Mouse (Mus musculus): ENCODE data around the gene Scaper. TPM values are rescaled to one million over a fixed set of nuclear protein-coding genes. Genes with fewer than 3 reads are reported as not detected.
A peak's percentile ranks its signal among the peaks of the same experiment; 100 is the strongest.

Gene Scaper
- polyA plus RNA-seq, 1 experiment from 2014 or later: 12.0 TPM

GRCm38 (mm10) chr9:55540391-55540770 lies 397.5 kb downstream of the Scaper start:
- ChIA-PET POLR2A (no interaction called here), CTCF (interaction anchor here (0.9 kb wide), 1 partner anchor 11 kb away, joined by 3 read pairs; no protein-coding TSS in a partner anchor)
- DNase-seq (ENCODE audit: low read depth, low spot score) (no peak), ATAC-seq (no peak)
- H3K27me3 ChIP-seq: no peaks in the 10 kb centered on the region
- in situ Hi-C loops (cut with MboI; ENCODE audit: low pct_unique_long_range_greater_than_20kb): no loop called here
- TF ChIP-seq CTCF (IDR thresholded peaks at IDR 0.05): no peak

DNA sequence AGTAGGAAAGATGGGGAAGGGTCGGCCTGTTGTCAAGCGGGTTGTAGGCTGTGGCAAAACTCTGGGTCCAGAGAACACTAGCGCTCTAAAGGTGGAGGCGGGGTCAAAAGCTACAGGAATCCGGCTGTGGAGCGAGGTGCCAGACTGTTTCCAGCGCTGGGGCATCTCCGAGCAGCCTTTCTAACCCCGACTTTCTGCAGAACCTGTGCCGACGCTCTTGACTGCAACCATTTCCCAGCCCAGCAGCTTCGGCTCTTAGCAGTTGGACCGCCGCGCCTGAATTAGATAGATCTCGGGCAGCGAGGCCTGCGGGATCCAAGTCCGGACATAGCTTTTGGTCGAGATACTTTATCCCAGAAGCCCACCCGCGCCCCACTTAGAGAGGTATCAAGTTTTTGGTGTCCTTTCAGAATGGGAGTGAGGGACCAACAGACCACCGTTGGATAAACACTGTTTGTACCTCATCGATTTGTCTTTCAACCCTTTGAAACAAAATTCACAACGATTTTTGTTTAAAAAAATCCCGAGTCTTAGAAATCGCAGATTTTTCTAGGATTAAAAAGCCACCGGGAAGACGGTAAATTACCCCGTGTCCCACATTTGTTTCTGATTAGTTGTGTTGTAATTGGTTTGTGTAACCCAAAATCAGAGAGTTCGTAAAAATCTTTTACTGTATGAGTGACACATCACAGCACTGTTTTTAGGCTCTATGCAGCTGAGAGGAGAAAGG lies 398.1 kb downstream of the Scaper start:
- H3K27me3 ChIP-seq: no peaks in the 10 kb centered on the region
- in situ Hi-C loops (cut with MboI; ENCODE audit: low pct_unique_long_range_greater_than_20kb): no loop called here
- ChIA-PET CTCF (no interaction called here), POLR2A (no interaction called here)
- ATAC-seq (no peak), DNase-seq (ENCODE audit: low read depth, low spot score) (no peak)
- no peak for TF ChIP-seq CTCF (IDR thresholded peaks at IDR 0.05)

DNA sequence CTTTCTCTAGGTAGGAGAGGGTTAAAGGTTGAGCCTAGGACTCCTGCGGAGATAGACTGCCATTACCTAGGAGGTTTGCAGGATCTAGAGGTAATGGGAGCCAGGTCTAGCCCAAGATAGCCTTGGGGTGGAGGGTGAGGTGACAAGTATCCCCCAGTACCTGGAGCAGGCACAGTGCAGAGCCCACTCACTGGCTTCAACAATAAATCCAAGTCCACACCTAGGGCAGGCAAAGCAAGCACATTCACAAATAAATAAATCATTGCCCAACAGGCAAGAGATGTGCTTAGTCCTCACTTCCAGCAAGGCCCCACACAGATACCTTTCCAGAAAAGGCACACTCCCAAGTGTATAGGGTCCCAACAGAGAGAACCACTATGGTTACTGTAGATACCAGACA lies 398.9 kb downstream of the Scaper start:
- ChIA-PET POLR2A (no interaction called here), CTCF (no interaction called here)
- no peak for DNase-seq (ENCODE audit: low read depth, low spot score)
- TF ChIP-seq CTCF (IDR thresholded peaks at IDR 0.05): no peak
- H3K27me3 ChIP-seq: no peaks in the 10 kb centered on the region
- no peak for ATAC-seq
- in situ Hi-C loops (cut with MboI; ENCODE audit: low pct_unique_long_range_greater_than_20kb): no loop called here

DNA sequence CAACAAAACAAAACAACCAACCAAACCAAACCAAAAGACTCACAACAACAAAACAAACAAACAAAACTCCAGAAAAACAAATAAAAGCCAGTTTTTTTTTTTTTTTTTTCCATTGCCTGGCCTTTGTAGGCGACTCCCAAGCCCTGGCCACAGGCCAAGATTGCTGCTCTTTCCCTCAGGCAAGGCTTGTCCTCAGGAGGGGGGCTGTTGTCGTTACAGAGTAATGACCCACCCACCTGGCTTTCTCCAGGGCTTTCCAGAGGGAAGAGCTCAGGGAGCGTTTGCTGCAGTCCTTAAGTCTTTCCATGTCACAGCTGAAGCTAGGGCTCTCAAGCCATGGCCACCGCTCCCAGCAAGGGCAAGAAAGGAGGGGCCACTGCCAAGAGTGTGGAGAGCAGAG lies 399.5 kb downstream of the Scaper start, which contains the start of gene Isl2:
Isl2 (plus strand) TSS at position 296 of the 400 bp plus-strand sequence.
- TF ChIP-seq CTCF (IDR thresholded peaks at IDR 0.05): no peak
- CTCF ChIA-PET: no interaction called here
- ATAC-seq: no peak
- DNase-seq (ENCODE audit: low read depth, low spot score): no peak
- in situ Hi-C loops (cut with MboI; ENCODE audit: low pct_unique_long_range_greater_than_20kb): no loop called here
- POLR2A ChIA-PET: no interaction called here
- no peaks in the 10 kb centered on the region for H3K27me3 ChIP-seq

DNA sequence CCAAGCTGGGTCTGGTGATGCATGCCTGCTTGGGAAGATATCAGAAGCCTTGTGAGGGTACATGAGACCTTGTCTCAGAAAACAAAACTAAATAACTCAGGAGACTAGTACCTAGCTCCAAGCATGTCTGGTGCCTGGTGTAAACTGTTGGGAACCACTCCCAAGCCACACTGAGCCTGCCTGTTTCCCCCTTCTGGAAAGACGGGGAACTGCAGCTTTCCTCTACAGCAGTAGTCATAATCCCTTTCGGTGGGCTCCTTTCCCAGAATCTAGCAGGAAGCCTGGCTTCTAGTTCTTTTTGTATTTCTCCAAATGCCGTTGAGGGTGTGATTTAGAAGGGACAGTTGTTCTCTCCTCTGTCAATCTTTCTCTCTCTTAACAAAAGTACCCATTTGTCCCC lies 402.0 kb downstream of the Scaper start:
- no peak for DNase-seq (ENCODE audit: low read depth, low spot score)
- ChIA-PET CTCF (interaction anchor here (1.1 to 2.7 kb wide), 8 partner anchors 9 to 106 kb away, joined by 3 to 8 read pairs (median 4); no protein-coding TSS in a partner anchor), POLR2A (no interaction called here)
- in situ Hi-C loops (cut with MboI; ENCODE audit: low pct_unique_long_range_greater_than_20kb): no loop called here
- no peak for TF ChIP-seq CTCF (IDR thresholded peaks at IDR 0.05)
- ATAC-seq: no peak
- no peaks in the 10 kb centered on the region for H3K27me3 ChIP-seq

GRCm38 (mm10) chr9:55525716-55526115 lies 412.2 kb downstream of the Scaper start:
- in situ Hi-C loops (cut with MboI; ENCODE audit: low pct_unique_long_range_greater_than_20kb): loop anchor here (5.0 kb wide), 1 partner anchor 93 kb away; no protein-coding TSS in a partner anchor
- DNase-seq (ENCODE audit: low read depth, low spot score): no peak

GRCm38 (mm10) chr9:55512027-55512543 lies 425.8 kb downstream of the Scaper start, which contains the start of gene Etfa:
Etfa (minus strand) TSS chr9:55512243.
- CTCF ChIA-PET: no interaction called here
- peaks cover 31% of the 10 kb centered on the region for H3K27me3 ChIP-seq
- ATAC-seq (peak; percentile 99), DNase-seq (ENCODE audit: low read depth, low spot score) (peak; percentile 69)
- POLR2A ChIA-PET: no interaction called here
- in situ Hi-C loops (cut with MboI; ENCODE audit: low pct_unique_long_range_greater_than_20kb): no loop called here
- no peak for TF ChIP-seq CTCF (IDR thresholded peaks at IDR 0.05)

More at GRCm38 (mm10) chr9:55525716-55526115, 412.2 kb downstream of the Scaper start:
- no peak for ATAC-seq
- H3K27me3 ChIP-seq: peaks cover 24% of the 10 kb centered on the region
- CTCF ChIA-PET: interaction anchor here (0.7 to 1.5 kb wide), 2 partner anchors 11 to 95 kb away, joined by 3 to 8 read pairs; no protein-coding TSS in a partner anchor
- peak; percentile 72 for TF ChIP-seq CTCF (IDR thresholded peaks at IDR 0.05)
- POLR2A ChIA-PET: no interaction called here

GRCm38 (mm10) chr9:55511521-55511993 lies 426.4 kb downstream of the Scaper start:
- ATAC-seq (peak; percentile 40), DNase-seq (ENCODE audit: low read depth, low spot score) (no peak)
- in situ Hi-C loops (cut with MboI; ENCODE audit: low pct_unique_long_range_greater_than_20kb): no loop called here
- POLR2A ChIA-PET: no interaction called here
- no peak for TF ChIP-seq CTCF (IDR thresholded peaks at IDR 0.05)
- peaks cover 27% of the 10 kb centered on the region for H3K27me3 ChIP-seq
- CTCF ChIA-PET: no interaction called here

DNA sequence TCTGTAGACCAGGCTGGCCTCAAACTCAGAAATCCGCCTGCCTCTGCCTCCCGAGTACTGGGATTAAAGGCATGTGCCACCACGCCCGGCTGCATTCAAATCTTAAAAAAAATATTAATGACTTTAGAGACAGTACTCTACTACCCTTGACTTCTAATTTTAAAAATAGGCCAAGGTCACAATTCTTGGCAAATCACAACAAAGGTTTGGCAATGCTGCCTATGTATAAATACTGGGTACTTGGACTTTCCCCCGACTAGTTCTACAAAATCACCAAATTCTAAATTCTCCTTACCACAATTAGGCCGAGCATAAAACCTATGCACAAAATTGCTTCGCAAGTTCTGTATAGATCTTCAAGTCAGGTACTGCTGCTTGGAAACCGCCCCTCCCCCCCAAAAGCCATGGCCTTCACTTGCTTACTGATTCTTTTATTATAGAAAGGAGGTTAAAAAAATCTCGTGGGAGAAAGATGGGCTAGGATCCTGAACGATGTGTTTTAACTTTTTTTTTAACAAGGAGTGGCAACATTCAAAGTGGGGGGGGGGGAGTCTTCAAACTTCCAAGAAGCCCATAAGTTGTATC lies 427.2 kb downstream of the Scaper start:
- no peak for TF ChIP-seq CTCF (IDR thresholded peaks at IDR 0.05)
- no peak for ATAC-seq
- DNase-seq (ENCODE audit: low read depth, low spot score): no peak
- CTCF ChIA-PET: no interaction called here
- H3K27me3 ChIP-seq: peaks cover 20% of the 10 kb centered on the region
- POLR2A ChIA-PET: no interaction called here
- in situ Hi-C loops (cut with MboI; ENCODE audit: low pct_unique_long_range_greater_than_20kb): no loop called here

DNA sequence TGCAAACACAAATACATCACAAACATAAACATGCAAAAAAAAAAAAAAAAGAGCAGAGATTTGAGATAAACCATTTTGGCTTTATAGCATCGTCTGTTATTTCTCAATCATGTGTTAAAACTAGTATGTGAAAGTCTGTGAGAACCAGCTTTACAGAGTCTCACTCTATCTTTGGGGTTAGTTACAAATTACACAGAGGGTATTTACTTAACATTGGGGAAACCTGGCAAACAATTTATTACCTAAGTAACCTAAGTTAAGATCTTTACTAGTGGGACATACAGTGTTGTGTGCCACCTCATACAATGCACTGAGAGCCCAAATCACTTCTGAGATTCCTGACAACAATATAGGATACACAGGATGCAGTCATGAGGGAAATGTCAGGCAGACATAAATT lies 428.2 kb downstream of the Scaper start:
- TF ChIP-seq CTCF (IDR thresholded peaks at IDR 0.05): no peak
- DNase-seq (ENCODE audit: low read depth, low spot score): no peak
- ChIA-PET CTCF (interaction anchor here (0.6 kb wide), 1 partner anchor 27 kb away, joined by 4 read pairs; no protein-coding TSS in a partner anchor), POLR2A (no interaction called here)
- in situ Hi-C loops (cut with MboI; ENCODE audit: low pct_unique_long_range_greater_than_20kb): no loop called here
- peaks cover 11% of the 10 kb centered on the region for H3K27me3 ChIP-seq
- no peak for ATAC-seq

DNA sequence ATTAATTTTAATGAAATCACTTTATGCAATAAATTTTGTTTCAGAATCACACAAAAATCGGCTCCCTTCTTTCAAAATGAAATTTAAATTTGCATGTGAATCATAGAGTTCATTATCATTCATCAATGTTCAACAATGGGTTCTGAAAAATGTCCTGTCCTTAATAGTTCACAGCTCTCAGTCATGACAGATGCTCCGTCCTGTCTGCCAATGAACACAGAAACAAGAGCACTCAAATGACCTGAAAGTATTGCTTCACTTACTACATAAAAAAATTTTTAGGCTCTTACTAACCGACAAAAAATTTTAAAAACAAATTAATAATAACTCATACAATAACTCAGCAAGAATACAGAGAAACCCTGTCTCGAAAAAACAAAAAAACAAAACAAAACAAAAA lies 429.2 kb downstream of the Scaper start:
- peaks cover 5% of the 10 kb centered on the region for H3K27me3 ChIP-seq
- in situ Hi-C loops (cut with MboI; ENCODE audit: low pct_unique_long_range_greater_than_20kb): no loop called here
- ChIA-PET POLR2A (no interaction called here), CTCF (no interaction called here)
- TF ChIP-seq CTCF (IDR thresholded peaks at IDR 0.05): no peak
- ATAC-seq: no peak
- no peak for DNase-seq (ENCODE audit: low read depth, low spot score)
